23 mouse cellular contexts compared by ENCODE assay signal in the genomic region with DNA sequence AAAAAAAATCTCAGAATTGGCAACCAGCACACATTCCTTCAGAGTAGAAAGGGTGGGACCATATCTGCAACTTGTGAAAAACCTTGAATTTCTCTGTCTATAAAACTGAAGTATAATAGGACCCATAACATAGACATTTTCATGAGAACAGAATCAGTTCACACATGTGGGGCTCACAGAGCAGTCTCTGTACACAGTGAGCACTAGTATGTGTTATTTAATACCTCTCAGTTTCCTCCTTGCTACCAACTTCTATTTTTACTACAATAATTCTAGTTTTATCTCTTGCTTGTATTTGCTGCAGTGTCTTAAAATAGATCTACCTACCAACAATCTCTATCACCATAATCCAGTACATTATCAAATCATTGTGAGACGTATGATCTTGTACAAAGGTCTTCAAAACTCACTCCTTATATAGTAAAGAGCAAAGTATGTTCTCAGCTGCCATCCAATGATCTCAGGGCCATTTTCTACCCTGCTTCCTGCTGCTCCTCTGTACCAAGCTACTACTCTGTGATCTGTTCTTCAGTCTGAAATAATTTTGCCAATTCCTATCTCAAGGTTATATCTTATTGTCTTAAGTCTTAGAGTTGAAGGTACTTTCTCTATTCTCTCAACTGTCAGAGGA. TPM values are rescaled to one million over a fixed set of nuclear protein-coding genes. Genes with fewer than 3 reads are reported as not detected.
A peak's percentile ranks its signal among the peaks of the same experiment; 100 is the strongest.
DNase-seq lines count a peak whose midpoint lies in the region; ATAC-seq and TF ChIP-seq lines count a peak whose summit lies in the region.
"Had no signal": no experiment of that assay in that cellular context is flagged by ENCODE, and none has a peak within 500 bp of the region (broad histone marks: within the 10 kb centered on the region; RNA-seq: fewer than 3 reads in every experiment).

No protein-coding gene starts in this region.

- H3K27me3 ChIP-seq in heart, embryonic 16.5 days (ENCODE audit: control insufficient read depth, insufficient read depth, low read length) = no peaks in the 10 kb centered on the region
- H3K27me3 ChIP-seq in intestine, postnatal 0 days (replicated peaks; ENCODE audit: control insufficient read depth, insufficient read depth, low read length) = no peaks in the 10 kb centered on the region
- H3K27me3 ChIP-seq: CH12.LX; embryonic facial prominence, embryonic 12.5 days; forebrain, embryonic 15.5 days; hindbrain, embryonic 12.5 days; Patski had no signal

- TF ChIP-seq CTCF in gastrocnemius, adult 2 months (IDR thresholded peaks at IDR 0.05) = no peak
- no peak for TF ChIP-seq CTCF in intestine, postnatal 0 days (IDR thresholded peaks at IDR 0.05; ENCODE audit: low read depth)

- H3K9ac ChIP-seq in heart, embryonic 16.5 days (ENCODE audit: low read length) = no peak overlapping the region
- no peak overlapping the region for H3K9ac ChIP-seq in intestine, postnatal 0 days (ENCODE audit: low read depth, low read length)
- H3K9ac ChIP-seq: embryonic facial prominence, embryonic 12.5 days; forebrain, embryonic 15.5 days; hindbrain, embryonic 12.5 days had no signal

- H3K4me3 ChIP-seq in gastrocnemius, adult 2 months = no peak overlapping the region
- H3K4me3 ChIP-seq in heart, embryonic 16.5 days (ENCODE audit: low read length) = no peak overlapping the region
- no peak overlapping the region for H3K4me3 ChIP-seq in intestine, postnatal 0 days (ENCODE audit: low read depth, low read length)
- H3K4me3 ChIP-seq: embryonic facial prominence, embryonic 12.5 days; forebrain, embryonic 15.5 days; hindbrain, embryonic 12.5 days had no signal

- 21% methylated on average over 1 of the region's 1 CpGs for WGBS in heart, embryonic 16.5 days
- 22% methylated on average over 1 of the region's 1 CpGs for WGBS in intestine, postnatal 0 days

- H3K4me2 ChIP-seq in heart, embryonic 16.5 days (ENCODE audit: low read depth, low read length) = no peak overlapping the region
- H3K4me2 ChIP-seq in intestine, postnatal 0 days (replicated peaks; ENCODE audit: low read depth) = no peak overlapping the region
- H3K4me2 ChIP-seq: embryonic facial prominence, embryonic 12.5 days; forebrain, embryonic 15.5 days; hindbrain, embryonic 12.5 days had no signal

- H3K27ac ChIP-seq in gastrocnemius, adult 2 months = peak overlapping the region; percentile 85
- no peak overlapping the region for H3K27ac ChIP-seq in heart, embryonic 16.5 days (ENCODE audit: low read length)
- H3K27ac ChIP-seq in intestine, postnatal 0 days (ENCODE audit: low read depth, low read length) = peak overlapping the region; percentile 50; the same call in 1 of the 2 replicates
- H3K27ac ChIP-seq: embryonic facial prominence, embryonic 12.5 days; forebrain, embryonic 15.5 days; hindbrain, embryonic 12.5 days had no signal

- no peaks in the 10 kb centered on the region for H3K9me3 ChIP-seq in heart, embryonic 16.5 days (replicated peaks; ENCODE audit: control insufficient read depth, low read length)
- H3K9me3 ChIP-seq in intestine, postnatal 0 days (ENCODE audit: control insufficient read depth) = no peaks in the 10 kb centered on the region
- H3K9me3 ChIP-seq: embryonic facial prominence, embryonic 12.5 days; forebrain, embryonic 15.5 days; hindbrain, embryonic 12.5 days had no signal

- intact Hi-C loops in gastrocnemius, adult 2 months (cut with DNase I) = loop anchor here (2.0 kb wide), 1 partner anchor 25 kb away; a partner anchor contains a TSS

- DNase-seq in gastrocnemius, adult 2 months = no peak
- DNase-seq in gastrocnemius, adult 8-10 months (ENCODE audit: low spot score in 2 of 2) = no peak
- no peak for DNase-seq in heart, postnatal 4 days
- peak; percentile 22 for DNase-seq in CD4-positive, CD25-positive, alpha-beta regulatory T cell, adult 2 months (ENCODE audit: low read depth, low spot score)
- DNase-seq in frontal cortex, postnatal 14 days (ENCODE audit: low spot score in 2 of 2) = no peak
- no peak for DNase-seq in urinary bladder, postnatal 10 days (ENCODE audit: low spot score)
- DNase-seq: adrenal gland, postnatal 14 days; B cell, adult 2 months; cerebellum, adult 11-12 months; cerebellum, adult 9-10 months; cerebellum, postnatal 25 days; gastrocnemius, postnatal 25 days; heart, postnatal 36 days had no signal

- ATAC-seq in heart, embryonic 16.5 days (replicated peaks; ENCODE audit: extremely low read depth, insufficient read depth, low FRiP score) = 0 out of 2 replicates have a peak, but pooled peaks have one; percentile 14
- peak; percentile 80 for ATAC-seq in intestine, postnatal 0 days
- ATAC-seq: activated CD4-positive, CD25-positive, alpha-beta regulatory T cell, adult 4 months; forebrain, embryonic 15.5 days; hindbrain, embryonic 16.5 days; inflammation-experienced regulatory T-cells, adult 6 months; Patski had no signal

- peaks cover 7% of the 10 kb centered on the region; the same call in 1 of the 2 replicates for H3K4me1 ChIP-seq in heart, embryonic 16.5 days (ENCODE audit: control insufficient read depth, insufficient read depth, low read length)
- H3K4me1 ChIP-seq in intestine, postnatal 0 days (replicated peaks; ENCODE audit: control insufficient read depth, insufficient read depth, low read length) = peaks cover 7% of the 10 kb centered on the region; the same call in 1 of the 2 replicates
- H3K4me1 ChIP-seq: embryonic facial prominence, embryonic 12.5 days; hindbrain, embryonic 12.5 days had no signal

- H3K36me3 ChIP-seq in heart, embryonic 16.5 days (ENCODE audit: control insufficient read depth, insufficient read depth) = no peaks in the 10 kb centered on the region
- H3K36me3 ChIP-seq in intestine, postnatal 0 days (ENCODE audit: control insufficient read depth, insufficient read depth) = no peaks in the 10 kb centered on the region
- H3K36me3 ChIP-seq: embryonic facial prominence, embryonic 12.5 days; forebrain, embryonic 15.5 days; hindbrain, embryonic 12.5 days had no signal

RNA-seq across cellular contexts. Expression of a gene that starts 24.8 kb away (rescaled TPM):
- total RNA-seq in gastrocnemius, adult 2 months (2021) = 10 to 100 TPM in 1 of 2 experiments, 1 to 10 TPM in 1; 9.1 to 15.5 TPM
- 10 to 100 TPM; 11.5 to 13.2 (median 11.8) TPM for total RNA-seq in gastrocnemius, adult 8-10 months (2022)
- 18.2 and 19.7 TPM in 2 replicates for polyA plus RNA-seq in heart, embryonic 16.5 days (2015; fragmentation: Nextera tagmentation; extraction: Ambion mirVana)
- total RNA-seq in heart, postnatal 4 days (2021) = 10 to 100 TPM; 19.6 to 22.2 TPM
- polyA plus RNA-seq in intestine, postnatal 0 days (2015; fragmentation: Nextera tagmentation; extraction: Ambion mirVana) = 18.6 and 20.3 TPM in 2 replicates

RNA-seq across cellular contexts. Expression of a gene that starts 32.3 kb away (rescaled TPM):
- total RNA-seq in gastrocnemius, adult 2 months (2021) = 10 to 100 TPM in 1 of 2 experiments, 1 to 10 TPM in 1; 9.9 to 14.3 TPM
- total RNA-seq in gastrocnemius, adult 8-10 months (2022) = 1 to 10 TPM; 8.0 to 9.5 (median 8.9) TPM
- 13.6 and 15.0 TPM in 2 replicates for polyA plus RNA-seq in heart, embryonic 16.5 days (2015; fragmentation: Nextera tagmentation; extraction: Ambion mirVana)
- 1 to 10 TPM; 7.2 to 9.0 TPM for total RNA-seq in heart, postnatal 4 days (2021)
- 11.7 and 12.6 TPM in 2 replicates for polyA plus RNA-seq in intestine, postnatal 0 days (2015; fragmentation: Nextera tagmentation; extraction: Ambion mirVana)

RNA-seq across cellular contexts. Expression of a gene that starts 57.7 kb away (rescaled TPM):
- 10 to 100 TPM in 1 of 2 experiments, 1 to 10 TPM in 1; 7.6 to 13.3 TPM for total RNA-seq in gastrocnemius, adult 2 months (2021)
- total RNA-seq in gastrocnemius, adult 8-10 months (2022) = 10 to 100 TPM in 2 of 4 experiments, 1 to 10 TPM in 2; 8.4 to 11.2 (median 9.9) TPM
- 47.6 and 55.1 TPM in 2 replicates for polyA plus RNA-seq in heart, embryonic 16.5 days (2015; fragmentation: Nextera tagmentation; extraction: Ambion mirVana)
- total RNA-seq in heart, postnatal 4 days (2021) = 10 to 100 TPM; 33.1 to 33.4 TPM
- 42.3 and 43.2 TPM in 2 replicates for polyA plus RNA-seq in intestine, postnatal 0 days (2015; fragmentation: Nextera tagmentation; extraction: Ambion mirVana)

RNA-seq across cellular contexts. Expression of a gene that starts 57.8 kb away (rescaled TPM):
- under 1 TPM; 0.13 to 0.17 TPM for total RNA-seq in gastrocnemius, adult 2 months (2021)
- under 1 TPM in 2 of 4 experiments, not detected in 2; 0.12 to 0.20 TPM for total RNA-seq in gastrocnemius, adult 8-10 months (2022)
- polyA plus RNA-seq in heart, embryonic 16.5 days (2015; fragmentation: Nextera tagmentation; extraction: Ambion mirVana) = 1.3 and 1.5 TPM in 2 replicates
- total RNA-seq in heart, postnatal 4 days (2021) = 1 to 10 TPM in 1 of 2 experiments, under 1 TPM in 1; 0.79 to 1.1 TPM
- 0.37 and 0.38 TPM in 2 replicates for polyA plus RNA-seq in intestine, postnatal 0 days (2015; fragmentation: Nextera tagmentation; extraction: Ambion mirVana)
